Mouse (Mus musculus): Measurements from ENCODE around the gene Lhpp. TPM values are rescaled to one million over a fixed set of nuclear protein-coding genes. Genes with fewer than 3 reads are reported as not detected.

Lhpp gene
- polyA plus RNA-seq, 1 experiment, result 26.7 TPM

GRCm38 (mm10) chr7:132679549-132679948, 69.1 kb downstream of the Lhpp start:
- no peak for DNase-seq
- no peak overlapping the region for H3K4me3 ChIP-seq (replicated peaks; ENCODE audit: insufficient read depth, low read depth, low read length)
- 32% methylated on average over 6 of the region's 6 CpGs for WGBS
- TF ChIP-seq POLR2A (IDR thresholded peaks at IDR 0.05; ENCODE audit: borderline replicate concordance, insufficient read depth, low read length), result no peak
- TF ChIP-seq CTCF (IDR thresholded peaks at IDR 0.05; ENCODE audit: borderline replicate concordance, insufficient read depth, low read depth, low read length), result no peak
- H3K27me3 ChIP-seq (ENCODE audit: control insufficient read depth, insufficient read depth, low read length), result no peaks in the 10 kb centered on the region
- H3K4me1 ChIP-seq (ENCODE audit: control insufficient read depth, insufficient read depth, low read length), result peaks cover 68% of the 10 kb centered on the region
- H3K27ac ChIP-seq (ENCODE audit: insufficient read depth, low read length), result peak overlapping the region; percentile 98

GRCm38 (mm10) chr7:132681296-132681695, 70.9 kb downstream of the Lhpp start:
- 12% methylated on average over 11 of the region's 11 CpGs for WGBS
- H3K27ac ChIP-seq (ENCODE audit: insufficient read depth, low read length), result peak overlapping the region; percentile 98
- peak; percentile 88 to 96 for DNase-seq
- no peak overlapping the region for H3K4me3 ChIP-seq (replicated peaks; ENCODE audit: insufficient read depth, low read depth, low read length)
- no peaks in the 10 kb centered on the region for H3K27me3 ChIP-seq (ENCODE audit: control insufficient read depth, insufficient read depth, low read length)
- peaks cover 68% of the 10 kb centered on the region for H3K4me1 ChIP-seq (ENCODE audit: control insufficient read depth, insufficient read depth, low read length)
- TF ChIP-seq POLR2A (IDR thresholded peaks at IDR 0.05; ENCODE audit: borderline replicate concordance, insufficient read depth, low read length) (peak; percentile 34; the same call in 1 of the 2 replicates), CTCF (IDR thresholded peaks at IDR 0.05; ENCODE audit: borderline replicate concordance, insufficient read depth, low read depth, low read length) (no peak)

- TF ChIP-seq CTCF (IDR thresholded peaks at IDR 0.05; ENCODE audit: borderline replicate concordance, insufficient read depth, low read depth, low read length), result no peak
- Histone ChIP-seq H3K27ac (ENCODE audit: insufficient read depth, low read length) (peak overlapping the region; percentile 98), H3K4me1 (ENCODE audit: control insufficient read depth, insufficient read depth, low read length) (peaks cover 68% of the 10 kb centered on the region), H3K27me3 (ENCODE audit: control insufficient read depth, insufficient read depth, low read length) (no peaks in the 10 kb centered on the region), H3K4me3 (replicated peaks; ENCODE audit: insufficient read depth, low read depth, low read length) (no peak overlapping the region)
- DNase-seq, result peak; percentile 26 to 47
- 79% methylated on average over 1 of the region's 1 CpGs for WGBS
Measured at GRCm38 (mm10) chr7:132681831-132682230, 71.4 kb downstream of the Lhpp start.

- Histone ChIP-seq H3K4me3 (replicated peaks; ENCODE audit: insufficient read depth, low read depth, low read length) (no peak overlapping the region), H3K4me1 (ENCODE audit: control insufficient read depth, insufficient read depth, low read length) (peaks cover 65% of the 10 kb centered on the region), H3K27me3 (ENCODE audit: control insufficient read depth, insufficient read depth, low read length) (no peaks in the 10 kb centered on the region), H3K27ac (ENCODE audit: insufficient read depth, low read length) (peak overlapping the region; percentile 98)
- DNase-seq, result peak; percentile 27 to 40
- 90% methylated on average over 3 of the region's 3 CpGs for WGBS
- TF ChIP-seq POLR2A (IDR thresholded peaks at IDR 0.05; ENCODE audit: borderline replicate concordance, insufficient read depth, low read length) (no peak), CTCF (IDR thresholded peaks at IDR 0.05; ENCODE audit: borderline replicate concordance, insufficient read depth, low read depth, low read length) (no peak)
Measured at GRCm38 (mm10) chr7:132682336-132682735, 71.9 kb downstream of the Lhpp start.

GRCm38 (mm10) chr7:132682901-132683300, 72.5 kb downstream of the Lhpp start:
- WGBS, result 19% methylated on average over 3 of the region's 3 CpGs
- peak in 1 of 2 experiments; percentile 52 for DNase-seq
- peaks cover 62% of the 10 kb centered on the region for H3K4me1 ChIP-seq (ENCODE audit: control insufficient read depth, insufficient read depth, low read length)
- no peaks in the 10 kb centered on the region for H3K27me3 ChIP-seq (ENCODE audit: control insufficient read depth, insufficient read depth, low read length)
- H3K27ac ChIP-seq (ENCODE audit: insufficient read depth, low read length), result peak overlapping the region; percentile 76
- no peak overlapping the region for H3K4me3 ChIP-seq (replicated peaks; ENCODE audit: insufficient read depth, low read depth, low read length)
- TF ChIP-seq CTCF (IDR thresholded peaks at IDR 0.05; ENCODE audit: borderline replicate concordance, insufficient read depth, low read depth, low read length) (no peak), POLR2A (IDR thresholded peaks at IDR 0.05; ENCODE audit: borderline replicate concordance, insufficient read depth, low read length) (no peak)

- Histone ChIP-seq H3K27me3 (ENCODE audit: control insufficient read depth, insufficient read depth, low read length) (no peaks in the 10 kb centered on the region), H3K4me1 (ENCODE audit: control insufficient read depth, insufficient read depth, low read length) (peaks cover 59% of the 10 kb centered on the region), H3K4me3 (replicated peaks; ENCODE audit: insufficient read depth, low read depth, low read length) (no peak overlapping the region), H3K27ac (ENCODE audit: insufficient read depth, low read length) (peak overlapping the region; percentile 76)
- TF ChIP-seq CTCF (IDR thresholded peaks at IDR 0.05; ENCODE audit: borderline replicate concordance, insufficient read depth, low read depth, low read length), result no peak
- no peak for TF ChIP-seq POLR2A (IDR thresholded peaks at IDR 0.05; ENCODE audit: borderline replicate concordance, insufficient read depth, low read length)
- WGBS, result 62% methylated on average over 4 of the region's 4 CpGs
- peak; percentile 38 to 62 for DNase-seq
Measured at GRCm38 (mm10) chr7:132683923-132684322, 73.5 kb downstream of the Lhpp start.

- no peak for DNase-seq
- 97% methylated on average over 3 of the region's 3 CpGs for WGBS
- Histone ChIP-seq H3K27me3 (ENCODE audit: control insufficient read depth, insufficient read depth, low read length) (no peaks in the 10 kb centered on the region), H3K27ac (ENCODE audit: insufficient read depth, low read length) (no peak overlapping the region), H3K4me1 (ENCODE audit: control insufficient read depth, insufficient read depth, low read length) (peaks cover 35% of the 10 kb centered on the region), H3K4me3 (replicated peaks; ENCODE audit: insufficient read depth, low read depth, low read length) (no peak overlapping the region)
- TF ChIP-seq POLR2A (IDR thresholded peaks at IDR 0.05; ENCODE audit: borderline replicate concordance, insufficient read depth, low read length) (no peak), CTCF (IDR thresholded peaks at IDR 0.05; ENCODE audit: borderline replicate concordance, insufficient read depth, low read depth, low read length) (no peak)
Measured at GRCm38 (mm10) chr7:132686515-132686914, 76.1 kb downstream of the Lhpp start.

- DNase-seq, result no peak
- 82% methylated on average over 2 of the region's 2 CpGs for WGBS
- Histone ChIP-seq H3K27me3 (ENCODE audit: control insufficient read depth, insufficient read depth, low read length) (no peaks in the 10 kb centered on the region), H3K4me3 (replicated peaks; ENCODE audit: insufficient read depth, low read depth, low read length) (no peak overlapping the region), H3K27ac (ENCODE audit: insufficient read depth, low read length) (no peak overlapping the region), H3K4me1 (ENCODE audit: control insufficient read depth, insufficient read depth, low read length) (peaks cover 25% of the 10 kb centered on the region)
- TF ChIP-seq CTCF (IDR thresholded peaks at IDR 0.05; ENCODE audit: borderline replicate concordance, insufficient read depth, low read depth, low read length) (no peak), POLR2A (IDR thresholded peaks at IDR 0.05; ENCODE audit: borderline replicate concordance, insufficient read depth, low read length) (no peak)
Measured at GRCm38 (mm10) chr7:132687897-132688296, 77.5 kb downstream of the Lhpp start.
